Mouse (Mus musculus) limb, embryonic 13.5 days (tissue): ENCODE results near the gene 1700086D15Rik. TPM values are rescaled to one million over a fixed set of nuclear protein-coding genes. Genes with fewer than 3 reads are reported as not detected.

Experiments
- polyA plus RNA-seq: library from polyadenylated mRNA; unstranded; fragments of >200 nt; fragmentation: Nextera tagmentation; extraction: Ambion mirVana; gene quantifications from 2 replicates; pipeline ENCODE4 v1.2.1, GENCODE M21; 2015

1700086D15Rik gene
- polyA plus RNA-seq, 1 experiment from 2014 or later = 0.13 TPM

Other genes starting within 250 kb of the 1700086D15Rik start
- gene Elac2, start 180.9 kb downstream of the 1700086D15Rik start, polyA plus RNA-seq = 25.6 and 26.3 TPM in 2 replicates
- 4.6 and 5.5 TPM in 2 replicates for gene Arhgap44, start 3.1 kb upstream of the 1700086D15Rik start, polyA plus RNA-seq
- gene Myocd, start 110.1 kb upstream of the 1700086D15Rik start, polyA plus RNA-seq = 0.26 and 0.53 TPM in 2 replicates